9 mouse cellular contexts compared by ENCODE assay signal in the genomic region with DNA sequence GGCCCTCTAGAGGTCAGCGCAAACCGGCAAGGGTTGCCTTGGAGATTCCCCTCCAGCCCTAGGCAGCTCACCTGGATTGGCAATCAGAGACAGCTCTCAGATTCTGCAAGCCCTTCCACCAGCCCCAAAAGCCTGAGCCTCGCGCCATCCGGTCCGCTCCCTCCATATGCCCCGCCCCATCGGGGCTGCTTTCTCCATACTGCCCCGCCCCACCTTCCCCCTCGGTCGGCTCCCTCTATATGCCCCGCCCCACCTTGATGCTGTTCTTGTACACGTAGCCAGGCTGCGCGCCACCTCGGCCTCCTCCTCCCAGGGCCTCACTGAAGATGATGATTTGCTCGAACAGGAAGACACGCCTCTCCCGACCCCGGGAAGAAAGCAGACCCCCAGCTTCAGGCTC. TPM values are rescaled to one million over a fixed set of nuclear protein-coding genes. Genes with fewer than 3 reads are reported as not detected.
DNase-seq lines count a peak whose midpoint lies in the region; ATAC-seq and TF ChIP-seq lines count a peak whose summit lies in the region.
"Had no signal": no experiment of that assay in that cellular context is flagged by ENCODE, and none has a peak within 500 bp of the region (broad histone marks: within the 10 kb centered on the region; RNA-seq: fewer than 3 reads in every experiment).

No protein-coding gene starts in this region.

- no peak overlapping the region for H3K9ac ChIP-seq in heart, postnatal 0 days (replicated peaks; ENCODE audit: low read depth, low read length)

- peak; percentile 25 to 31 for DNase-seq in cerebellum, postnatal 10 days
- DNase-seq in cerebellum, adult 11 months: no peak
- peak; percentile 91 for DNase-seq in R1 (ENCODE audit: low read depth, low spot score)
- no peak for DNase-seq in heart, postnatal 0 days (ENCODE audit: low spot score)
- no peak for DNase-seq in adrenal gland, postnatal 36 days
- no peak for DNase-seq in right cerebral cortex, adult 2 months (ENCODE audit: low spot score in 2 of 2)

- no peaks in the 10 kb centered on the region for H3K9me3 ChIP-seq in heart, postnatal 0 days (replicated peaks; ENCODE audit: control insufficient read depth, low read length)

- WGBS in heart, postnatal 0 days: 19% methylated on average over 20 of the region's 20 CpGs

- TF ChIP-seq EP300 in heart, postnatal 0 days (IDR thresholded peaks at IDR 0.05; ENCODE audit: low read depth): no peak

- H3K4me3 ChIP-seq in heart, postnatal 0 days (ENCODE audit: low read depth, low read length): peak overlapping the region; percentile 32
- H3K4me3 ChIP-seq: megakaryocyte, embryonic 14.5 days had no signal

- ATAC-seq in heart, postnatal 0 days (ENCODE audit: insufficient read depth, low read depth): no peak
- 0 out of 2 replicates have a peak, but pooled peaks have one; percentile 19 for ATAC-seq in megakaryocyte-erythroid progenitor cell, adult 5-6 weeks (replicated peaks; ENCODE audit: low FRiP score, low TSS enrichment, poor library complexity, severe bottlenecking)
- ATAC-seq in cerebellum, adult (ENCODE audit: insufficient number of reproducible peaks, low FRiP score, low TSS enrichment): no peak

- peaks cover 51% of the 10 kb centered on the region for H3K27me3 ChIP-seq in heart, postnatal 0 days (ENCODE audit: control insufficient read depth, insufficient read depth, low read length)

- H3K36me3 ChIP-seq in heart, postnatal 0 days (replicated peaks; ENCODE audit: control insufficient read depth, insufficient read depth, low read length): peaks cover 11% of the 10 kb centered on the region

- peak overlapping the region; percentile 49 for H3K4me2 ChIP-seq in heart, postnatal 0 days (ENCODE audit: low read depth, low read length)

- H3K4me1 ChIP-seq in heart, postnatal 0 days (ENCODE audit: control insufficient read depth, insufficient read depth): 0 out of 2 replicates have a peak, but pooled peaks cover 4% of the 10 kb centered on the region

- no peak overlapping the region for H3K27ac ChIP-seq in heart, postnatal 0 days (ENCODE audit: low read depth)

- no peak for TF ChIP-seq CTCF in heart, postnatal 0 days (IDR thresholded peaks at IDR 0.05; ENCODE audit: low read depth)

RNA-seq across cellular contexts. Expression of a gene that starts 3.3 kb away (rescaled TPM):
- total RNA-seq in heart, postnatal 0 days (2014; rRNA removed; ENCODE audit: low replicate concordance): 51.0 and 61.2 TPM in 2 replicates
- 22.8 and 23.3 TPM in 2 replicates for polyA plus RNA-seq in heart, postnatal 0 days (2015; fragmentation: Nextera tagmentation; extraction: Ambion mirVana)
- total RNA-seq in megakaryocyte-erythroid progenitor cell, adult 5-6 weeks (2014; fragmentation: Nextera tagmentation): 1.8 TPM in 1 of 2 replicates, not detected in the other
- total RNA-seq in megakaryocyte-erythroid progenitor cell, adult 5-6 weeks (2017): 1.8 TPM in 1 of 2 replicates, not detected in the other
- total RNA-seq in adrenal gland, postnatal 36 days (2021): 1 to 10 TPM in 1 of 2 experiments, under 1 TPM in 1; 0.89 to 1.1 TPM

RNA-seq across cellular contexts. Expression of a gene that starts 6.1 kb away (rescaled TPM):
- total RNA-seq in heart, postnatal 0 days (2014; rRNA removed; ENCODE audit: low replicate concordance): 20.8 and 44.2 TPM in 2 replicates
- polyA plus RNA-seq in heart, postnatal 0 days (2015; fragmentation: Nextera tagmentation; extraction: Ambion mirVana): 10.0 and 13.8 TPM in 2 replicates
- total RNA-seq in megakaryocyte-erythroid progenitor cell, adult 5-6 weeks (2014; fragmentation: Nextera tagmentation): 22.7 and 46.0 TPM in 2 replicates
- 35.4 and 35.7 TPM in 2 replicates for total RNA-seq in megakaryocyte-erythroid progenitor cell, adult 5-6 weeks (2017)
- total RNA-seq in adrenal gland, postnatal 36 days (2021): 10 to 100 TPM; 19.0 to 21.6 TPM

RNA-seq across cellular contexts. Expression of a gene that starts 11.8 kb away (rescaled TPM):
- 44.4 and 64.1 TPM in 2 replicates for total RNA-seq in heart, postnatal 0 days (2014; rRNA removed; ENCODE audit: low replicate concordance)
- polyA plus RNA-seq in heart, postnatal 0 days (2015; fragmentation: Nextera tagmentation; extraction: Ambion mirVana): 28.8 and 30.0 TPM in 2 replicates
- total RNA-seq in megakaryocyte-erythroid progenitor cell, adult 5-6 weeks (2014; fragmentation: Nextera tagmentation): 97.0 and 160 TPM in 2 replicates
- 28.5 and 29.5 TPM in 2 replicates for total RNA-seq in megakaryocyte-erythroid progenitor cell, adult 5-6 weeks (2017)
- 10 to 100 TPM; 52.4 to 71.7 TPM for total RNA-seq in adrenal gland, postnatal 36 days (2021)

RNA-seq across cellular contexts. Expression of a gene that starts 18.7 kb away (rescaled TPM):
- total RNA-seq in heart, postnatal 0 days (2014; rRNA removed; ENCODE audit: low replicate concordance): 2.3 and 7.7 TPM in 2 replicates
- polyA plus RNA-seq in heart, postnatal 0 days (2015; fragmentation: Nextera tagmentation; extraction: Ambion mirVana): 0.72 and 0.82 TPM in 2 replicates
- 67.2 and 84.7 TPM in 2 replicates for total RNA-seq in megakaryocyte-erythroid progenitor cell, adult 5-6 weeks (2014; fragmentation: Nextera tagmentation)
- 18.5 and 23.3 TPM in 2 replicates for total RNA-seq in megakaryocyte-erythroid progenitor cell, adult 5-6 weeks (2017)
- 1 to 10 TPM; 6.3 to 6.8 TPM for total RNA-seq in adrenal gland, postnatal 36 days (2021)

RNA-seq across cellular contexts. Expression of a gene that starts 27.6 kb away (rescaled TPM):
- total RNA-seq in heart, postnatal 0 days (2014; rRNA removed; ENCODE audit: low replicate concordance): 22.4 and 23.7 TPM in 2 replicates
- polyA plus RNA-seq in heart, postnatal 0 days (2015; fragmentation: Nextera tagmentation; extraction: Ambion mirVana): 24.7 and 25.0 TPM in 2 replicates
- 58.6 and 59.9 TPM in 2 replicates for total RNA-seq in megakaryocyte-erythroid progenitor cell, adult 5-6 weeks (2014; fragmentation: Nextera tagmentation)
- 28.0 and 35.3 TPM in 2 replicates for total RNA-seq in megakaryocyte-erythroid progenitor cell, adult 5-6 weeks (2017)
- 10 to 100 TPM; 39.2 to 48.1 TPM for total RNA-seq in adrenal gland, postnatal 36 days (2021)

Comparison
In these comparisons a context has a peak if more than half of its experiments do, and no peak if none do; other contexts are left out.
1. DNase-seq: peak in cerebellum, postnatal 10 days (2 of 2) and R1 (single experiment); none in cerebellum, adult 11 months (single experiment), heart, postnatal 0 days (single experiment), adrenal gland, postnatal 36 days (0 of 2) and right cerebral cortex, adult 2 months (0 of 2).
2. RNA of a gene that starts 3.3 kb away (total RNA-seq): 51.0 to 61.2 TPM in heart, postnatal 0 days; 1.8 TPM in megakaryocyte-erythroid progenitor cell, adult 5-6 weeks and 0.89 to 1.1 TPM in adrenal gland, postnatal 36 days; every median in the first group is over 10 times any median in the second.